Mouse (Mus musculus) heart, embryonic 12.5 days (tissue): ENCODE measurements around the gene Ofcc1. TPM values are rescaled to one million over a fixed set of nuclear protein-coding genes. Genes with fewer than 3 reads are reported as not detected.
A peak's percentile ranks its signal among the peaks of the same experiment; 100 is the strongest.

Experiments
- ATAC-seq: fragments of 200-750 bp; cut with Nextera tagmentation; 2 replicates; pipeline ENCODE4 v1.8.0; 2017; ENCODE audit warnings: moderate TSS enrichment, moderate library complexity; ENCODE audit not compliant: insufficient number of reproducible peaks, low FRiP score
- H3K27ac ChIP-seq: fragments of 300-500 bp; sonication (generic); 2 replicates; pipeline ENCODE4 v1.5.1; 2016; ENCODE audit warnings: mild to moderate bottlenecking, moderate library complexity; ENCODE audit not compliant: poor library complexity, severe bottlenecking
- H3K27me3 ChIP-seq: fragments of 300-500 bp; sonication (generic); replicated peaks from 2 replicates; pipeline ENCODE4 v1.6.1; 2016; ENCODE audit warnings: mild to moderate bottlenecking, moderate library complexity
- H3K36me3 ChIP-seq: fragments of 300-500 bp; sonication (generic); 2 replicates; pipeline ENCODE4 v1.6.1; 2016; ENCODE audit warnings: mild to moderate bottlenecking, moderate library complexity
- H3K4me1 ChIP-seq: fragments of 300-500 bp; sonication (generic); replicated peaks from 2 replicates; pipeline ENCODE4 v1.6.1; 2016; ENCODE audit warnings: mild to moderate bottlenecking
- H3K4me2 ChIP-seq: fragments of 300-500 bp; sonication (generic); 2 replicates; pipeline ENCODE4 v1.6.1; 2016; ENCODE audit warnings: mild to moderate bottlenecking, moderate library complexity
- H3K4me3 ChIP-seq: fragments of 300-500 bp; sonication (generic); 2 replicates; pipeline ENCODE4 v1.5.1; 2016; ENCODE audit warnings: mild to moderate bottlenecking
- H3K9ac ChIP-seq: fragments of 300-500 bp; sonication (generic); 2 replicates; pipeline ENCODE4 v1.6.1; 2016; ENCODE audit warnings: mild to moderate bottlenecking, moderate library complexity
- H3K9me3 ChIP-seq: fragments of 300-500 bp; sonication (generic); replicated peaks from 2 replicates; pipeline ENCODE4 v1.6.1; 2016; ENCODE audit warnings: mild to moderate bottlenecking, moderate library complexity
- WGBS: fragments of 180-500 bp; shearing (Covaris S2); methylation state at CpG from one replicate; pipeline ENCODE4 v1.1.7; 2016; 5-methylcytosine and 5-hydroxymethylcytosine counted together
- polyA plus RNA-seq: library from polyadenylated mRNA; unstranded; fragments of >200 nt; fragmentation: Nextera tagmentation; extraction: Ambion mirVana; gene quantifications from 2 replicates; pipeline ENCODE4 v1.2.1, GENCODE M21; 2016

The Ofcc1 gene
- not detected in 2 replicates for polyA plus RNA-seq

DNA sequence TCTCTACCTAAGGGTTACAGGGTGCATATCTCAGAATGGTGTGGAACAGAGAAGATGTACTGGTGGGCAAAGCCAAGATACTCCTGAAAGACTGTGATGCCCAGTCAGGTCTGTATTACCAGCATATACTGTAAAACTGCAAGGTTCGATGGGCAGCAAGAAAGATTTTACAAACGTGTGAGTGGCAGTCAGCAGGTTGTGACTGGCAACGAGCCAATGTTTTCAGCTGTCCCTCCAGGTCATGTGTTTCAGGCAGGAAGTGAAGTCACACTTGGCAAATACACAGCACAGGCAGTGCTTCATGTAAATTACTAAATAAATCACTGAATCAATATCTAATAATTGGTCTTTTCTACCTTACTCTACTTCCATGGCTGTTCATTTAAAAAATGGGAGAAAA is at the start of gene Ofcc1:
Gene Ofcc1 (minus strand): TSS at position 163 of the 400 bp plus-strand sequence.
- H3K9me3 ChIP-seq: no peaks in the 10 kb centered on the region
- H3K4me2 ChIP-seq: no peak within 1 kb of the TSS
- H3K27me3 ChIP-seq: no peaks in the 10 kb centered on the region
- no peaks in the 10 kb centered on the region for H3K36me3 ChIP-seq
- WGBS: 50% methylated on average over 3 of the region's 3 CpGs
- ATAC-seq: no peak
- H3K27ac ChIP-seq: no peak within 1 kb of the TSS
- no peak within 1 kb of the TSS for H3K4me3 ChIP-seq
- no peak within 1 kb of the TSS for H3K9ac ChIP-seq
- peaks cover 15% of the 10 kb centered on the region for H3K4me1 ChIP-seq

DNA sequence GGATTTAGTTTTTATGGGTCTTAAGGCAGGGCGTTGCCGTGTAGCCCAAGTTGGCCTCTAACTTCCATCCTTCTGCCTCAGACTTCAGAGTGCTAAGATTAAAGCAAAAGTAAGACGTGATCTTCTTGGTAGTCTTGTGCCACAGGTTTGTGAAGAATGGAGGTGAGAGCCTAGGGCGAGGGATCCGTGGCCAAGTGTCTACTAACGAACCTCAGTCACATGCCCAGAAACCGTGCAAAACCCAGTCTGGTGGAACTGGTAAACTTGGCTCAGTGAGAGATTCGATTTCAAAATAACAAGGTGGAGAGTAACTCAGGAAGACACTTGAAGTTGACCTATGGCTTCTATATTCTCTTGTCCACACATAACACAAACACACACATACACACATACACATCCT is 28.9 kb upstream of the Ofcc1 start:
- no peaks in the 10 kb centered on the region for H3K9me3 ChIP-seq
- no peak overlapping the region for H3K9ac ChIP-seq
- H3K36me3 ChIP-seq: no peaks in the 10 kb centered on the region
- peaks cover 10% of the 10 kb centered on the region; the same call in 1 of the 2 replicates for H3K4me1 ChIP-seq
- no peak for ATAC-seq
- H3K4me2 ChIP-seq: no peak overlapping the region
- no peak overlapping the region for H3K27ac ChIP-seq
- no peaks in the 10 kb centered on the region for H3K27me3 ChIP-seq
- 84% methylated on average over 8 of the region's 8 CpGs for WGBS
- H3K4me3 ChIP-seq: no peak overlapping the region

DNA sequence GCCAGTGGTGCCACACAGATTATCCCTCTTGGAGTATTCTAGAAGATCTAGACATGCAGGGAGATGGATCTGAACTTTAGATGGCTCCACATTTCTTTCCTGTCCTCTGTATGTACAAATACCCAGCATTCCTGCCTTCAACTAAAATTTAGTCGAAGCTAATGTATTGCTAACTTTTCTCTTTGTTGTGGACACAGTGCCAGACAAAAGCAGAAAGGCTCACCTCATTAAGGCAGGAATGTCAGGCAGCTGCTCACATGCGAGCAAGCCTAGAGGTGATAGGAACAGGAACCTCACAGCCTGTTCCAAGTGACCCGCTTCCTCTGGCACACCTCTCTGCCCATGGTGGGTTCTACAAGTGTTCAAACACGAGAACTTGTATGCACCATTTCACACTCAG is 26.2 kb upstream of the Ofcc1 start:
- WGBS: 49% methylated on average over 4 of the region's 4 CpGs

DNA sequence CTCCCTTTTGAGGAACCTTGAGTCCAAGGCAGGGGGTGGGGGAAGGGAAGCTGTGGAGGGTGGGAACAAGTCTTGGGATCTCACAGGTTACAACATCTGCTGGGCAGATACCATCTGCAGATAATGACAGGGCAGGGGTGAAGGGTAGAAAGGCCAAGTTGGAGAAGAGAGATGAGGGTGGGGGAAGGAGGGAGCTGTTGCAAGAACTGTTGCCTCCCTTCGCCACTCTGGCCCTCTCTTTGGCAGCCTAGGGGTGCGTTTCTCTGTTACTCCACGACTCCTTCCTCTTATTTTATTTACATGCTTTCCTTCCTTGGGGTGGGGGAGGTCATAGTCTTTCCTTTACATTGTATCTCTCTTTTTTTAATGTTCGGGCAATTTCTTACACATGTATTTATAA is 23.7 kb upstream of the Ofcc1 start:
- Histone ChIP-seq H3K27ac (no peak overlapping the region), H3K36me3 (no peaks in the 10 kb centered on the region), H3K4me1 (peaks cover 17% of the 10 kb centered on the region), H3K27me3 (no peaks in the 10 kb centered on the region), H3K4me2 (no peak overlapping the region), H3K9me3 (peaks cover under 1% of the 10 kb centered on the region; the same call in 1 of the 2 replicates), H3K4me3 (no peak overlapping the region), H3K9ac (no peak overlapping the region)
- ATAC-seq: no peak
- WGBS: 73% methylated on average over 4 of the region's 4 CpGs

More for the DNA sequence above, 26.2 kb upstream of the Ofcc1 start:
- no peaks in the 10 kb centered on the region for H3K36me3 ChIP-seq
- H3K4me1 ChIP-seq: peaks cover 17% of the 10 kb centered on the region
- H3K4me2 ChIP-seq: no peak overlapping the region
- H3K9ac ChIP-seq: no peak overlapping the region
- H3K27ac ChIP-seq: no peak overlapping the region
- H3K4me3 ChIP-seq: no peak overlapping the region
- H3K27me3 ChIP-seq: no peaks in the 10 kb centered on the region
- ATAC-seq: no peak
- no peaks in the 10 kb centered on the region for H3K9me3 ChIP-seq

DNA sequence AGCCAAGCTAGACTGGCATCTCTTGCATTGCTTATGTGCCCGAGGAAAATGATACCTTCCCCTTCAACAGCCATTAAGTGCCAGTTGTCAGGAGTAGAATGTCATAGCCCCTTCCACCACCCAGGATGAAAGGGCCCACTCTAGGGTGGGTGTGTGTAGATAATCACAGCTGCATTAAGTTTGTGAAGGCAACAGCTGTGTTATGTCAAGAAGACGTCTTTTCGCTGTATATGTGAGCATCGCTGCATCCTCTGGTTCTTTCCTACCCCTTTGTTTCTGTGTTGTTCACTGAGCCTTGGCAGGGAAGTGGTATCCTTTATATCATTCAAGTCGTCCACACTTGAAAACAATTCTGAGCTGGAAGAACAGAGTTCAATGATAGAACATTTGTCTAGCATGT is 15.5 kb upstream of the Ofcc1 start:
- no peak overlapping the region for H3K4me3 ChIP-seq
- no peak overlapping the region for H3K4me2 ChIP-seq
- H3K9me3 ChIP-seq: peaks cover 5% of the 10 kb centered on the region; the same call in 1 of the 2 replicates
- ATAC-seq: no peak
- H3K27me3 ChIP-seq: no peaks in the 10 kb centered on the region
- no peaks in the 10 kb centered on the region for H3K4me1 ChIP-seq
- no peaks in the 10 kb centered on the region for H3K36me3 ChIP-seq
- H3K27ac ChIP-seq: no peak overlapping the region
- no peak overlapping the region for H3K9ac ChIP-seq
- WGBS: 66% methylated on average over 5 of the region's 5 CpGs

DNA sequence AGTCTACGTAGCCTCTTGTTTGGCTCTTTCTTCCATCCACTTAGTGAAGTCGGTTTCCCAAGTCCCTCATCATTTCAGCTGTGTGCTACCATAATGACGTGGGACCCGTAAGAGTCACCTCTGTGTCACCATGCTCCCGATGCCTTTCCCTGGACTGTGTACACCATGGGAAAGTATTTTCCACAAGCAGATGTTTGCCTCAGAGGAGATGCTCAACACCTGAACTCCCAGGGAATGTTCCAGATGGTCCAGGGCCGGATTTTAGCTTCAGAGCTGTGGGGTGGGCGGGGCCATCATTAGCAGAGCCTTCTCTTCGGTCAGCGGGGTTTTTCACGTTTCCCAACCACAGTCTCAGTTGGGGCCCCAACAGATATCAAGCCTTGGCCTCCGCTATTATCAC is 5.5 kb upstream of the Ofcc1 start:
- Histone ChIP-seq H3K4me2 (no peak overlapping the region), H3K36me3 (no peaks in the 10 kb centered on the region), H3K4me3 (no peak overlapping the region), H3K27ac (no peak overlapping the region), H3K27me3 (no peaks in the 10 kb centered on the region), H3K9me3 (0 out of 2 replicates have a peak, but pooled peaks cover 2% of the 10 kb centered on the region), H3K4me1 (no peaks in the 10 kb centered on the region), H3K9ac (no peak overlapping the region)
- WGBS: 64% methylated on average over 11 of the region's 11 CpGs
- no peak for ATAC-seq

DNA sequence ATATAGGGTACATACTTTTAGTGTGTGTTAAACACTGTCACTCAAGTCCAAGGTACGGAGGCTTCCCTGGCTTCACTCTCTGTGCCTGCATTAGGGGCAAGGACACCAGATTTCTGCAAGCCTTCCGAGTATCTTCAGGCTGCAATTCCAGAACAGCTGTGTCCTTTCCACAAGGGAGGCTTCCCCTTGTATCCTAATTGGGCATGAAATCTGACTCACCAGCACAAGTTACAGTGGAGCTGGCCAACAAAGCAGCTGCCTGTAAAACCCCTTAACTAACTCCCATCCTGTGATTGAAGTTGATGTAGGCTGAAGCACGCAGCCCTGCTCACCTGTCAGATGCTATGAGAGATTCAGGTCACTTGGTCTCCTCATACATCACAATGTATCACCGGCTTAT is 3.6 kb upstream of the Ofcc1 start:
- Histone ChIP-seq H3K36me3 (no peaks in the 10 kb centered on the region), H3K9me3 (no peaks in the 10 kb centered on the region), H3K27ac (no peak overlapping the region), H3K27me3 (no peaks in the 10 kb centered on the region), H3K9ac (no peak overlapping the region), H3K4me3 (no peak overlapping the region), H3K4me2 (no peak overlapping the region), H3K4me1 (peaks cover 15% of the 10 kb centered on the region)
- ATAC-seq: no peak
- 64% methylated on average over 4 of the region's 4 CpGs for WGBS

DNA sequence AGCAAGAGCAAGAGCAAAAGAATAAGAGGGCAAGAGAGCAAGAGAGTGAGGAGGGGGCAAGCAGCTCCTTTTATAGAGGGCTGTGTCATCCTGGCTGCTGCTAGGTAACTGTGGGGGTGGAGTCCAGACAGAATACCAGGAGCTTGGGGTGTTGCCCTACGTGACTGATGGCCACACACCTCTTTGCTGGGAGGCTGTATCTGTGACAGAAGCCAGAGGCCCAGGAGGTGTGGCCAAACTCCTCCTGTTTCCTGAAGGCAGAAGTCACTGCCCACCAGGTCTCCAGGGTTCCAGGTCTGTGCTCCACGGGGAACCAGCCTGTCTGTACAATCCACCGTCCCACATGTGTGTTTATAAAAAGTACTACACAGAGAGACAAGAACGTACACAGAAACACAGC is 558 bp downstream of the Ofcc1 start:
- H3K27ac ChIP-seq: no peak overlapping the region
- no peak overlapping the region for H3K4me2 ChIP-seq
- H3K27me3 ChIP-seq: no peaks in the 10 kb centered on the region
- no peak overlapping the region for H3K4me3 ChIP-seq
- H3K9me3 ChIP-seq: no peaks in the 10 kb centered on the region
- no peak overlapping the region for H3K9ac ChIP-seq
- ATAC-seq: peak; percentile 45; the same call in 1 of the 2 replicates
- peaks cover 15% of the 10 kb centered on the region for H3K4me1 ChIP-seq
- WGBS: 28% methylated on average over 4 of the region's 4 CpGs
- no peaks in the 10 kb centered on the region for H3K36me3 ChIP-seq

DNA sequence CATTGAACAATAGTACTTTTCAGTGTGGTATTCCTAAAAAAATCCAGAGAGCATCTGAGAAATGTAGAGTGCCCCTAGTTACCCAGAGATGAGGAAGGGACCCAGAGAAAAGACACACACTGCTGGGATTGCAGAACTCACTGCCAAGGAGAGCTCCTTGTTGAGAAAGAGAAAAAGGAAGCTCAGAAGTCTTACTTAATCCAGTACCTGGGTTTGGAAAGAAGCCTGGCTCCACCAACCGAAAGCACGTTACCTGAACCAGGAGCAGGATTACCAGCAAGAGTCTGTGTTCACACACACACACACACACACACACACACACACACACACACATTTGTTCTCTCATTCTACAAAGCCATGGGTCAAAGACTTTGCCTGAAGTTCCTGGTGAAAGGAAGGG is 14.2 kb downstream of the Ofcc1 start:
- no peak overlapping the region for H3K4me2 ChIP-seq
- ATAC-seq: no peak
- WGBS: 86% methylated on average over 2 of the region's 2 CpGs

DNA sequence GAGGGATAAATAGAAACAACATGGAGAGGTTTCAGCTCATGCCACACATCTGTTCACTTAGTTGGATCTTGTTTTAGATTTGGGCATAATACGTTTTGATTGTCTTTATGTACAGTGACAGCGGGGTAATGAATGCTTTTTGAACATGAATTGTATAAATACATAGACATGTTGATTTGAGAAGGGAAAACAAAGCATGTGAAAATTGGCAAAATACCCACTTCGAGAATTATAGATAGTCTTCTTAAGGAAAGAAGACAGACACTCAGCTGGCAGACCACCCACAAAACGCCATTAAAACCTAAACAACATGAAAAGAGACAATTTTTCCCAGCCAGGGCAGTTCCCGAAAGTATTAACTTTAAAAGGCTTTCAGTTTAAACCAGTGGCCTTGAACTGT is 37.9 kb downstream of the Ofcc1 start:
- ATAC-seq: no peak
- Histone ChIP-seq H3K4me1 (no peaks in the 10 kb centered on the region), H3K27me3 (no peaks in the 10 kb centered on the region), H3K9me3 (no peaks in the 10 kb centered on the region), H3K27ac (no peak overlapping the region), H3K4me2 (no peak overlapping the region), H3K9ac (no peak overlapping the region), H3K4me3 (no peak overlapping the region), H3K36me3 (no peaks in the 10 kb centered on the region)
- 76% methylated on average over 5 of the region's 5 CpGs for WGBS

More for the DNA sequence above, 14.2 kb downstream of the Ofcc1 start:
- no peaks in the 10 kb centered on the region for H3K27me3 ChIP-seq
- no peak overlapping the region for H3K27ac ChIP-seq
- H3K4me3 ChIP-seq: no peak overlapping the region
- no peak overlapping the region for H3K9ac ChIP-seq
- H3K9me3 ChIP-seq: no peaks in the 10 kb centered on the region
- no peaks in the 10 kb centered on the region for H3K36me3 ChIP-seq
- H3K4me1 ChIP-seq: no peaks in the 10 kb centered on the region

DNA sequence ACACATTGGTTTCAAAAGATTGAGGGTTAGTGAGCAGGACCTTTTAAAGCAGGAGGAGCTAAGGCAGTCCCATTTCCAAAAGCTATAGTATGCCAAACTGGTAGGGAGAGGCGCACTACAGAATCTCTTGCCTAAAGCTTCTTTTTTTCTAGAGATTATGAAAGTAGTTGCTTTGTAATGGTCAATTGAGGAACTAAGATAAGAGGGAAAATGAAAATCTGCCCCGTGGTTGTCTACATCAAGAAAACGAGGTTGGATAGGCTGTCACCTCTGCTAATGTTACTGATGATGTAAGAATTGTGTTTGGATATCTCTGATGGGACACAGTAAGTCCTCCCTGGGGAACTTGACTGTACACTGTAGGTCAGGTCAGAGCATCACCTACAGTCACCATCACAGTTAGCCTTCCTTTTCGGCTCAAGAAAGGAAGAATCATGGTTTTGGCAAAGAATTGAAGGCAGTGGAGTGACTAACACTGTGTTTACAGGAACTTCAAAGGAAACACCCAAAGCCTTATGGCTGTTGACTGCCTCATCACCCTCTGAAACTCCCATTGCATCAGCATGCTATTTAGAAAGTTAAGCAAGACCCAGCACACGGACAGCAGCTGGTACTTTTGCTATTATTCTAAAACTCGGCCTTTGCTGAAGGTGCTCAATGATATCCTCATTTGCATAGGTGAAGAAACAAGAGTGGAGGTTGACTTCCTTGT is 40.3 kb downstream of the Ofcc1 start:
- no peak overlapping the region for H3K9ac ChIP-seq
- no peak overlapping the region for H3K27ac ChIP-seq
- 77% methylated on average over 6 of the region's 6 CpGs for WGBS
- no peak overlapping the region for H3K4me2 ChIP-seq
- no peak for ATAC-seq
- H3K4me1 ChIP-seq: no peaks in the 10 kb centered on the region
- no peaks in the 10 kb centered on the region for H3K9me3 ChIP-seq
- H3K4me3 ChIP-seq: no peak overlapping the region
- no peaks in the 10 kb centered on the region for H3K27me3 ChIP-seq
- H3K36me3 ChIP-seq: no peaks in the 10 kb centered on the region

DNA sequence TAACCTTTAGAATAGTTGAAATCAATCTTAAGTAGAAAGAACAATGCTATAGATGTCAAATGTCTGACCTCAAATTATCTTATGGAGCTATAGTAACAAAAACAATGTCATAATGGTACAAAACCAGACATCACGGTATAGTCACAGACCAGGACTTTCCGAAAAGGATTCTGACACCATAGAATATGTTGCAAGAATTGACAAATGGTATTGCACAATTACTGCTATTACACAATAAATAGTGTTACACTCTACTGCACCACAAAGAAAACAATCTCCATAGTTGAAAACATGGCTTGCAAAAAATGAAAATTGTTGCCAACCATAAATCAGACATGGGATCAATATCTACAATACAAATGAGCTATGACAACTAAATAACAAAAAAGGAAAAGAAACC is 43.5 kb downstream of the Ofcc1 start:
- no peak overlapping the region for H3K27ac ChIP-seq
- no peaks in the 10 kb centered on the region for H3K9me3 ChIP-seq
- ATAC-seq: no peak
- H3K27me3 ChIP-seq: no peaks in the 10 kb centered on the region
- no peak overlapping the region for H3K4me3 ChIP-seq
- no peaks in the 10 kb centered on the region for H3K36me3 ChIP-seq
- H3K9ac ChIP-seq: no peak overlapping the region
- no peak overlapping the region for H3K4me2 ChIP-seq
- WGBS: 82% methylated on average over 2 of the region's 2 CpGs
- H3K4me1 ChIP-seq: no peaks in the 10 kb centered on the region
